Mouse (Mus musculus) CH12F3 (cell line): Measurements from ENCODE around the gene Peli3.

Experiments used
- in situ Hi-C: fragments of 300-500 bp; cut with MboI; formaldehyde crosslinking; loops from 2 replicates; pipeline ENCODE4 v1.14.3; 2020; ENCODE audit warnings: low sequenced_read_pairs

The Peli3 gene

DNA sequence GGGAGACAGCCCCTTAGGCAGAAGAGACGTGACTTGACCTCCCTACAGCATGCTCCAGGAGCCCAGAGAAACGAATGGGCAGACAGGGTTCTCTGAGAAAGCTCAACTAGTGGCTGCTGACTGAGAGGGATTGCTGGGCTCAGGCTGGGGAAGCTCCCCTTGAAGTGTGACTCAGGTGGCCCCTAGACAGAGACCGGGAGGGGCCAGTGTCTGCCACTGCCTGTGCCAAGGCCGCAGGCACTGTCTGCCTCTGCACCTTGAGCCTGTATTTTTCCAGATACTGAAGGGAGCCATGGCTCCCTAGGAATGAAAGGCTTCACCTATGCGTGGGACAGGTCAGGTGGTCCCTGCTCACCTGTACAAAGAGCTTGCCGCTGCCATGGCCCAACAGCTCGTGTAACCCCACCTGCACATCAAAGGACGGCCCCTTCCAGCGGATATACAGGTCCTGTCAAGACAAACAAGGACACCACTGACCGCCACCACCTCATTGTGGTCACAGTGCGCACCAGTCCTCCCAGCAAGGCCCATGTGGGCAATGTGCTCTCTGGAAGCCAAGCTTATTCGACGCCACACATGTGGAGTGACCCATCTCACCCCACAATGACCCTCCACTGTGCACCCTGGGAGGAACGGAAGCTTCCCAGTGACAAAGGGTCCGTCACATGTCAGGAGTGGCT, 26.9 kb downstream of the Peli3 start:
- in situ Hi-C loops: no loop called here

- in situ Hi-C loops: no loop called here
Measured at GRCm38 (mm10) chr19:4909376-4909775, 33.6 kb downstream of the Peli3 start.

DNA sequence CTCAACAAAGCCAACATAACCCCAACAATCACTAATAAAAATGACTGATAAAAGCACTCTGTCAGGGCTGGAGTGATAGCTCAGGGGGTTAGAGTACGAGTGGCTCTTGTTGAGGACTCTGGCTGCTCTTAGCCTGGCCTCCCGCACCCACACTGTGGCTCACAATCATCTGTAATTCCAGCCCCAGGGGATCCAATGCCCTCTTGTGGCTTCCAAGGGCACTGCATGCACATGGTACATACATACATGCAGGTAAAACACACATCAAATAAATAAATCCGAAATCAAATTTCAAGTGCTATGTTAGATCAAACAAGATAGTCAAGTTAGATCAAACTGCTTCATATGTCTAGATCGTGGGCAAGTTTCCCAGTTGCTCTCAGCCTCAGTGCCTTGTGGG, 34.8 kb downstream of the Peli3 start:
- in situ Hi-C loops: no loop called here

- in situ Hi-C loops: no loop called here
Measured at GRCm38 (mm10) chr19:4905979-4906794, 36.7 kb downstream of the Peli3 start, which contains the start of gene Bbs1. Bbs1 (minus strand) TSS chr19:4906628.

- in situ Hi-C loops: no loop called here
Measured at GRCm38 (mm10) chr19:4899888-4900287, 43.0 kb downstream of the Peli3 start.

DNA sequence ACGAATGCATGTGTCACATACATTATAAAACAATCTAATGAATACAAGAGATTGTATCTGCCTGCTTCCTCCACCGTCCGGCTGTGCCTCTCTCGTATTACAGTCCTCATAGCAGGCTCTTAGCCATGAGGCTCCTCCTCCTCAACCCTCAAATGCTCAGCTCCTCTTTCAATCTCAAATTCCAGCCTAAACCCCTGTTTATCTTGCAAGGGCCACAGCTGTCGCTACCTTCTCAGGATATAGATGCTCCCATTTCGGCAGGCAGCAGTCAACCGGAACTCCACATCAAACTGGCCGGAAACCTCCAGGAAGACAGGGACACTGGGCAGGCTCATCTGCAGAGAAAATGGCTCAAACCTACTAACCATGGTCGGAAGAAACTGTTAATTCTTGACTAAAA, 44.0 kb downstream of the Peli3 start:
- in situ Hi-C loops: no loop called here

- in situ Hi-C loops: no loop called here
Measured at GRCm38 (mm10) chr19:4896780-4897520, 46.0 kb downstream of the Peli3 start.

DNA sequence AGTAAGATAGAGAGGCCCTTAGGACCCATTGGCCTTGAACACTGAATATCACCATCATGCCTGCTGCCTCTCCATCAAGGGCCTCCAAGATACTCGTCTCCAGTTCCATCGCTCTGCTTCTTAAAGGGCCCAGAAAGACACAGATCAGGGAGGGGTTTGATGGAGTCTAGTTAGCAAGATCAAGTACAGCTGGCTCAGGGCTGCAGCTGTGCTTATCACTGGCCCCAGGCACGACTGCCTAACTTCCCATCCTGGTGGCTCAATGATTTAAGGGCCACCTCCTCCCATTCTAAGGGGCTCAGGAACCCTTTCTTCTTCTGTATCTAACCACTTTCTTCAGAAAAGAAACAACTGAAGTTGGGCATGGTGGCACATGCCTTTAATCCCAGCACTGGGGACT, 51.1 kb downstream of the Peli3 start:
- in situ Hi-C loops: no loop called here

DNA sequence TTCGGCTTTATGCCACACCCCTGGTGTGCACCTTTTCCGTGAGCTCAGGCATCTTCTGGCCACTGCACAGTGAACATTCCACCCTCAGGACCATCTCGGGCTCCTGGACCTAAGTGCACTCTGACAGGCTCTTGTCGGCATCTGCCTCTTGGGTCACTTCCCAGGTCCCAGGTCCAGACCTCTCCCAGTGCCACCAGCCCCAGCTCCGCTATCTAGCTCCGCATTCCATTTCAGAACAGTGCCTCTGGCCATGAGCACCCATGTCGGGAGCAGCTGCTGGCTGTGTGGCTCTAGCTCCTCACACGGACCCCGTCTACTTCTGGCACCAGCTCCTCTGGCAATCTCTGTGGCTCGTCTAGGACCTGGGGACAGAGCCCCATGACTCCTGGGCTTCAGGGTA, 53.1 kb downstream of the Peli3 start:
- in situ Hi-C loops: no loop called here

DNA sequence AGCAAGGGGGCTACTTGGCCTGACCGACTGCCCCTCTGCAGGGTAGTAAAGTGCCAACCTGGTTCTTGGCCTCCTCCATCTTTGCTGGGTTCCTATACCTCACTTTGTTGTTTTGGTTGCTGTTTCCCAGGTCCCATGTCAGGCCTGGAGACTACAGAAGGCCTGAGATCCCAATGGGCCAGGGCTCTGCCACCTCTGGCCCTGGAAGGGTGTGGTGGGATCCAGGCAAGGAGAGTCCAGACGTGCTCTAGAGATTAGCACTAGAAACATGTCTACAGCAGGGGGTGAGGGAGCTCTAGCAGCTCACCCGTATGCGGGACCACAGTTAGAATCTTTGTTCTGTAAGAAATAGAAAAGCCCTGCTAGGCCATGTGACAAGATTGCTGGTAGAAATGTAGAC, 59.0 kb downstream of the Peli3 start:
- in situ Hi-C loops: no loop called here
